Mouse (Mus musculus) limb, embryonic 10.5 days (tissue): ENCODE measurements around the gene Rtn4rl2. TPM values are rescaled to one million over a fixed set of nuclear protein-coding genes. Genes with fewer than 3 reads are reported as not detected.
A peak's percentile ranks its signal among the peaks of the same experiment; 100 is the strongest.

Experiments used
- DNase-seq: peaks from one replicate; pipeline ENCODE4 v3.0.0-alpha.2; 2017; ENCODE audit warnings: low spot score
- H3K27ac ChIP-seq: fragments of 300-500 bp; sonication (generic); 2 replicates; pipeline ENCODE4 v1.5.1; 2016; ENCODE audit warnings: mild to moderate bottlenecking
- H3K27me3 ChIP-seq: fragments of 300-500 bp; sonication (generic); 2 replicates; pipeline ENCODE4 v1.6.1; 2016; ENCODE audit warnings: low read depth, mild to moderate bottlenecking; ENCODE audit not compliant: poor library complexity, severe bottlenecking
- H3K36me3 ChIP-seq: fragments of 300-500 bp; sonication (generic); 2 replicates; pipeline ENCODE4 v1.6.1; 2016; ENCODE audit warnings: mild to moderate bottlenecking, moderate library complexity
- H3K4me1 ChIP-seq: fragments of 300-500 bp; sonication (generic); 2 replicates; pipeline ENCODE4 v1.6.1; 2016
- H3K4me3 ChIP-seq: fragments of 300-500 bp; sonication (generic); 2 replicates; pipeline ENCODE4 v1.5.1; 2016; ENCODE audit warnings: mild to moderate bottlenecking, moderate library complexity
- H3K9me3 ChIP-seq: fragments of 300-500 bp; sonication (generic); replicated peaks from 2 replicates; pipeline ENCODE4 v1.6.1; 2016; ENCODE audit warnings: mild to moderate bottlenecking
- WGBS: fragments of 180-500 bp; shearing (Covaris S2); methylation state at CpG from one replicate; pipeline ENCODE4 v1.1.7; 2016; 5-methylcytosine and 5-hydroxymethylcytosine counted together
- polyA plus RNA-seq: library from polyadenylated mRNA; unstranded; fragments of >200 nt; fragmentation: Nextera tagmentation; extraction: Ambion mirVana; gene quantifications from 2 replicates; pipeline ENCODE4 v1.2.1, GENCODE M21; 2016

Rtn4rl2 gene
- polyA plus RNA-seq, 1 experiment from 2014 or later, result 1.0 TPM

GRCm38 (mm10) chr2:84895495-84896198, 9.1 kb upstream of the Rtn4rl2 start:
- no peak overlapping the region for H3K4me3 ChIP-seq
- H3K4me1 ChIP-seq, result no peaks in the 10 kb centered on the region
- 42% methylated on average over 4 of the region's 4 CpGs for WGBS
- no peaks in the 10 kb centered on the region for H3K9me3 ChIP-seq
- H3K27ac ChIP-seq, result no peak overlapping the region
- H3K36me3 ChIP-seq, result no peaks in the 10 kb centered on the region
- peaks cover 23% of the 10 kb centered on the region for H3K27me3 ChIP-seq
- no peak for DNase-seq

- Histone ChIP-seq H3K27ac (no peak overlapping the region), H3K36me3 (no peaks in the 10 kb centered on the region), H3K4me3 (no peak overlapping the region), H3K27me3 (peaks cover 46% of the 10 kb centered on the region), H3K4me1 (peaks cover 10% of the 10 kb centered on the region), H3K9me3 (no peaks in the 10 kb centered on the region)
- 55% methylated on average over 6 of the region's 6 CpGs for WGBS
- DNase-seq, result no peak
Measured at GRCm38 (mm10) chr2:84893359-84893758, 6.8 kb upstream of the Rtn4rl2 start.

- peak; percentile 85 for DNase-seq
- WGBS, result 3% methylated on average over 5 of the region's 5 CpGs
- no peaks in the 10 kb centered on the region for H3K36me3 ChIP-seq
- H3K27me3 ChIP-seq, result peaks cover 80% of the 10 kb centered on the region
- no peak overlapping the region for H3K4me3 ChIP-seq
- H3K9me3 ChIP-seq, result no peaks in the 10 kb centered on the region
- H3K4me1 ChIP-seq, result peaks cover 39% of the 10 kb centered on the region
- H3K27ac ChIP-seq, result no peak overlapping the region
Measured at GRCm38 (mm10) chr2:84890045-84890340, 3.5 kb upstream of the Rtn4rl2 start.

DNA sequence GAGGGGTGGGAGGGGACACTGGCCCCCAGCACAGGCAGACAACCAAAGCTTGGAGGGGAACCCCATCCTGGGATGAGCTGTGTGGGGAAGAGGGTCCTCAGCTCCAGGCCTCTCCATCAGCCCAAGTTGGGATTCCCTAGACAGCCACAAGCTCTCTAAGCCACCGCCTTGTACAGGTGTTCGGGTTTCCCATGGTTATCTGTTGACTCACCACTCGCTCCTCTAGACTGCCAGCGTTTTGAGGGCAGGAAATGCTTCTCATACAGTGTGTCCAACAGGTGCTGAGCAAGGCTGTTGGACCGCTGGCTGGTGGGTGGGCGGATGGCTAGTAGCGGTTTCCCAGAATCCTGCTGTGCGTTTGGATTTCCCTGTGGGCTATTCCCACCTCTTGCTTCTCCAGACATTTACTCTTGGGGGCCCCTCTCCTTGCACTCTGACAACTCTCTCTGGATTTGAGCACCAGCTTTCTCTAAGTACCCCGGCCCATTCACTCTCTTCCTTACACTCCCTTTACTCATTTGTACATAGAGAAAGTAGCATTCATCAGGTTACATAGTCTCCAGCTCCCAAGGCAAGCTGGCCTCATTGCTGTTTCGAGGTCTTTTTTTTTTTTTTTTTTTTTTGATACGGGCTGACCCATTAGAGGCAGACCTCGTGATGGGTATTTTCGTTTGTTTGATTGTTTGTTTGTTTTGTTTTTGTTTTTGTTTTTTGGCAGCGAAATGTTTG, 3.0 kb upstream of the Rtn4rl2 start:
- WGBS, result 12% methylated on average over 14 of the region's 14 CpGs
- H3K4me1 ChIP-seq, result peaks cover 39% of the 10 kb centered on the region
- H3K27ac ChIP-seq, result no peak overlapping the region
- peak; percentile 53 for DNase-seq
- no peaks in the 10 kb centered on the region for H3K36me3 ChIP-seq
- peaks cover 85% of the 10 kb centered on the region for H3K27me3 ChIP-seq
- H3K9me3 ChIP-seq, result no peaks in the 10 kb centered on the region
- H3K4me3 ChIP-seq, result peak overlapping the region; percentile 40

- Histone ChIP-seq H3K27me3 (peaks cover 92% of the 10 kb centered on the region), H3K4me1 (peaks cover 42% of the 10 kb centered on the region), H3K4me3 (peak overlapping the region; percentile 40), H3K36me3 (no peaks in the 10 kb centered on the region), H3K9me3 (no peaks in the 10 kb centered on the region), H3K27ac (no peak overlapping the region)
- peak; percentile 74 for DNase-seq
- 3% methylated on average over 28 of the region's 28 CpGs for WGBS
Measured at GRCm38 (mm10) chr2:84888657-84889315, 2.3 kb upstream of the Rtn4rl2 start.

DNA sequence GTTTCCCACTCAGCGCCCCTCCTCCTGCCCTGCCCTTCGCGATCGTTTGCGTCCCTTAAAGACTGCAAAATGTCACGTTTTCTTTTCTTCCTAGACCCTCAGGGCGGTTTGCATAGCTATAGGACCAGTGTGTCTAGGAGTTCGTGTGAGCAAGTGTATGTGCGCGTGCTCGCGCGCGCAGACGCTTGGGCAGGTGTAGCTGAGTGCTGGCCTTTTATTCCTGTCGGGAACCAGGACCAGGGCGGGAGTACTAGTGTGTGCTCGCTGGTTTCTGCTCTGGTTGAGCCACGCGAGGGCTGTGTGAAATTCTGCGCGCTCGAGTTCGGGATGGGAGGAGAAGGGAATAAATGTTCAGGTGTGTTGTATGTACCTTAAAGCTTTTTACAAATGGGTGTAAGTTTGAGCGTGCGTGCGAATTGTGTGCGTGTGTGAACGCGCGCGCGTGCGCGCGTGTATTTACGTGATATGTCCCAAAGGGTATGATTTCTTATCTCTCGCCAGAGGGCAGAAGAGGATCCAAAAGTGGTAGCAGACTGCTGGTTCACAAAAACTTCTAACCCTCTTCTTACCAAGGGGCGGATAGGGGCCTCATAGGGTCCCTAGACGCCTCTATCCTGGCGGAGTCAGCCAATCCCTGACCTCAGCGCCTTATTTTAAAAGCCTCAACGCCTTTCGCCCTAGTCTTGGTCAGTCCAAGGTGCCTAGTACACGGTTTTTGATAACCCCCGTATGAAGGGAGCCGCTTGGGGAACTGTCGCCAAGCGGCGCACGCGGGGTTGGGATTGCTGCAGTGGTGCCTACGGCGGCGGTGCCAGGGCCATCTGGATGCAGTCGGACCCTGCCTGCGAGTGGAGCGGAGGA, 1.1 kb upstream of the Rtn4rl2 start:
- peaks cover 54% of the 10 kb centered on the region for H3K4me1 ChIP-seq
- under 1% methylated on average over 58 of the region's 58 CpGs for WGBS
- no peaks in the 10 kb centered on the region for H3K9me3 ChIP-seq
- H3K4me3 ChIP-seq, result peak overlapping the region; percentile 63
- H3K27ac ChIP-seq, result no peak overlapping the region
- no peaks in the 10 kb centered on the region for H3K36me3 ChIP-seq
- peaks cover 96% of the 10 kb centered on the region for H3K27me3 ChIP-seq
- peak; percentile 63 for DNase-seq

DNA sequence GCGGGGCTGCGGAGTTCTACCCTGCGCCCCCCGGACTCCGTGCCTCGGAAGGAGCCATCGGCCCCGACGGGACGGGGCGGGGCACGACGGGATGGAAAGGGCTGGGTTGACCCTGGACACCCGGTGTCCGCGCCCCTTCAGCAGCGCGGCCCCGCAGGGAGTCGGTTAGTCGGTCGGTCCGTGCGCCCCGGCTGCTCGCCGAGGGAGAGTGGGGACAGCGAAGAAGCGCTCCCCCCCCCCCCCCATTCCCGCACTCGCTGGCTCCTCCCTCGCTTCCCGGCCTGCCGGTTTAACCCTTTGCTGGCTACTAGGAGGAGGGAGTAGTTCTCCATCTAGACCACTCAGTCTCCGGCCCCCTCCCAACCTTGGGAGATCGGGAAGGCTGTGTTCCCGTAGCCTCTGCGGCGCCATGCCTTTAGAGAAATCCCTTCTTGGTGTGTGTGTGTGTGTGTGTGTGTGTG, 341 bp upstream of the Rtn4rl2 start:
- peak overlapping the region; percentile 63 for H3K4me3 ChIP-seq
- H3K4me1 ChIP-seq, result peaks cover 56% of the 10 kb centered on the region
- DNase-seq, result peak; percentile 78
- under 1% methylated on average over 33 of the region's 39 CpGs for WGBS
- peak overlapping the region; percentile 61 for H3K27ac ChIP-seq
- H3K36me3 ChIP-seq, result no peaks in the 10 kb centered on the region
- H3K27me3 ChIP-seq, result peaks cover 96% of the 10 kb centered on the region
- no peaks in the 10 kb centered on the region for H3K9me3 ChIP-seq

- DNase-seq, result peak; percentile 60
- peak overlapping the region; percentile 63 for H3K4me3 ChIP-seq
- peaks cover 56% of the 10 kb centered on the region for H3K4me1 ChIP-seq
- H3K27me3 ChIP-seq, result peaks cover 100% of the 10 kb centered on the region
- no peaks in the 10 kb centered on the region for H3K36me3 ChIP-seq
- no peaks in the 10 kb centered on the region for H3K9me3 ChIP-seq
- H3K27ac ChIP-seq, result no peak overlapping the region
- 13% methylated on average over 21 of the region's 23 CpGs for WGBS
Measured at GRCm38 (mm10) chr2:84885084-84886055, 1.1 kb downstream of the Rtn4rl2 start.

GRCm38 (mm10) chr2:84884611-84885010, 1.9 kb downstream of the Rtn4rl2 start:
- H3K27me3 ChIP-seq, result peaks cover 100% of the 10 kb centered on the region
- no peaks in the 10 kb centered on the region for H3K36me3 ChIP-seq
- peaks cover 56% of the 10 kb centered on the region for H3K4me1 ChIP-seq
- DNase-seq, result peak; percentile 29
- WGBS, result 48% methylated on average over 4 of the region's 4 CpGs
- no peak overlapping the region for H3K4me3 ChIP-seq
- H3K27ac ChIP-seq, result no peak overlapping the region
- no peaks in the 10 kb centered on the region for H3K9me3 ChIP-seq

GRCm38 (mm10) chr2:84883942-84884341, 2.6 kb downstream of the Rtn4rl2 start:
- Histone ChIP-seq H3K4me1 (peaks cover 50% of the 10 kb centered on the region), H3K4me3 (peak overlapping the region; percentile 39; the same call in 1 of the 2 replicates), H3K27ac (0 out of 2 replicates have a peak overlapping the region, but pooled peaks have one; percentile 42), H3K9me3 (no peaks in the 10 kb centered on the region), H3K27me3 (peaks cover 99% of the 10 kb centered on the region), H3K36me3 (no peaks in the 10 kb centered on the region)
- WGBS, result 55% methylated on average over 4 of the region's 4 CpGs
- no peak for DNase-seq

- no peaks in the 10 kb centered on the region for H3K36me3 ChIP-seq
- peak overlapping the region; percentile 42; the same call in 1 of the 2 replicates for H3K27ac ChIP-seq
- H3K27me3 ChIP-seq, result peaks cover 98% of the 10 kb centered on the region
- WGBS, result 5% methylated on average over 11 of the region's 11 CpGs
- peak; percentile 53 for DNase-seq
- peak overlapping the region; percentile 39 for H3K4me3 ChIP-seq
- no peaks in the 10 kb centered on the region for H3K9me3 ChIP-seq
- H3K4me1 ChIP-seq, result peaks cover 47% of the 10 kb centered on the region
Measured at GRCm38 (mm10) chr2:84883530-84883929, 3.0 kb downstream of the Rtn4rl2 start.
